Comparison of ENCODE assay signal across 11 mouse cellular contexts in genomic region chr4:43936749-43937674, GRCm38 (mm10). TPM values are rescaled to one million over a fixed set of nuclear protein-coding genes. Genes with fewer than 3 reads are reported as not detected.
DNase-seq lines count a peak whose midpoint lies in the region; ATAC-seq lines count a peak whose summit lies in the region.
"Had no signal": no experiment of that assay in that cellular context is flagged by ENCODE, and none has a peak within 500 bp of the region (broad histone marks: within the 10 kb centered on the region; RNA-seq: fewer than 3 reads in every experiment).

No protein-coding gene starts in this region.

- peak; percentile 78 for DNase-seq in CD4-positive helper T cell, adult 2 months (ENCODE audit: low read depth, low spot score)
- DNase-seq in CD8-positive naive resting alpha-beta T cell, adult 2 months (ENCODE audit: low read depth in 2 of 2, low spot score in 2 of 2) = peak; percentile 39 to 44
- no peak for DNase-seq in heart, postnatal 10 days
- no peak for DNase-seq in urinary bladder, postnatal 36 days (ENCODE audit: low spot score in 2 of 2)
- no peak for DNase-seq in right cerebral cortex, postnatal 4 days
- DNase-seq: heart, adult 2 months; layer of hippocampus, postnatal 36 days; lung, embryonic 14.5 days had no signal

- intact Hi-C loops in heart, postnatal 10 days (cut with DNase I) = no loop called here

- peak; percentile 48 to 80 for ATAC-seq in hematopoietic stem cell, adult 5-6 weeks (replicated peaks in 1 of 2; ENCODE audit: insufficient read depth in 1 of 2, low FRiP score in 2 of 2, low TSS enrichment in 1 of 2, low read depth in 1 of 2, poor library complexity in 2 of 2, severe bottlenecking in 2 of 2)
- peak; percentile 89 for ATAC-seq in megakaryocyte, adult 5-6 weeks (ENCODE audit: poor library complexity, severe bottlenecking)
- ATAC-seq: intestine, embryonic 15.5 days had no signal

RNA-seq across cellular contexts. Expression of gene Glipr2, which starts 20.2 kb away (rescaled TPM):
- total RNA-seq in hematopoietic stem cell, adult 5-6 weeks (2017) = 40.2 and 62.5 TPM in 2 replicates
- total RNA-seq in megakaryocyte, adult 5-6 weeks (2015) = 147 and 149 TPM in 2 replicates
- 224 and 228 TPM in 2 replicates for total RNA-seq in megakaryocyte, adult 5-6 weeks (2017)
- 10 to 100 TPM; 16.4 to 18.1 TPM for total RNA-seq in heart, postnatal 10 days (2021)

RNA-seq across cellular contexts. Expression of gene Ccin, which starts 46.3 kb away (rescaled TPM):
- total RNA-seq in hematopoietic stem cell, adult 5-6 weeks (2017) = 0.44 TPM in 1 of 2 replicates, not detected in the other
- total RNA-seq in megakaryocyte, adult 5-6 weeks (2015) = 0.09 TPM in 1 of 2 replicates, not detected in the other
- total RNA-seq in megakaryocyte, adult 5-6 weeks (2017) = 0.26 and 0.37 TPM in 2 replicates
- under 1 TPM; 0.12 to 0.22 TPM for total RNA-seq in heart, postnatal 10 days (2021)
- total RNA-seq: heart, adult 2 months; layer of hippocampus, postnatal 36 days had no signal

Comparison
In these comparisons a context has a peak if more than half of its experiments do, and no peak if none do; other contexts are left out.
1. DNase-seq: peak in CD4-positive helper T cell, adult 2 months (single experiment) and CD8-positive naive resting alpha-beta T cell, adult 2 months (2 of 2); none in heart, postnatal 10 days (0 of 2), urinary bladder, postnatal 36 days (0 of 2) and right cerebral cortex, postnatal 4 days (single experiment).